Mouse (Mus musculus): ENCODE measurements around the gene Mnd1.

DNA sequence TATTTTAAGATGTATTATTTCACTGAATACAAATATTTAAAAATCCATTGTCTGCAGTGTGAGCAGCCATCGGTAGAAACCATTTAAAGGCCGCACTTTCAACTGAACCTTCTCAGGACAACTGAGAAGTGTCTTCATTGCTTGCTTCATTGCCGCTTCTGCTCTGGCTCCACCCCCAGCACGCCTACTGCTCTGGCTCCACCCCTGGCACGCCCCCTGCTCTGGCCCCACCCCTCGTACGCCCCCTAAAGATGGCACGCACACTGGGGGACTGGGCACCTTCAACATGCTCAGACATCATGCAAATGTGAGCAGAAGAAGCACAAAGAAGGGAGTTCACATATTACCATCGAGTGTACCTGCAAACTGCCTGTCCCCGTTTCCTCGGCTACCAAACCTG lies 16.8 kb upstream of the Mnd1 start:
- no peak for TF ChIP-seq EP300 (IDR thresholded peaks at IDR 0.05; ENCODE audit: insufficient read depth, low read depth, low read length)
- no peak for TF ChIP-seq POLR2A (IDR thresholded peaks at IDR 0.05; ENCODE audit: insufficient read depth, low read depth, low read length)
- no peak for TF ChIP-seq CTCF (IDR thresholded peaks at IDR 0.05)

Measured in heart, adult 2 months (tissue).